Mouse (Mus musculus): Measurements from ENCODE around the gene Ric8a.

Gene Ric8a

GRCm38 (mm10) chr7:140846676-140847075, 10.1 kb upstream of the Ric8a start:
- no peak for DNase-seq (ENCODE audit: low spot score)

- no peak for DNase-seq (ENCODE audit: low spot score)
Observed at GRCm38 (mm10) chr7:140847755-140848580, 8.8 kb upstream of the Ric8a start, which contains the start of gene Odf3. Gene Odf3 (plus strand): TSS chr7:140847805.

- DNase-seq (ENCODE audit: low spot score), result no peak
Observed at GRCm38 (mm10) chr7:140848591-140848990, 8.2 kb upstream of the Ric8a start.

GRCm38 (mm10) chr7:140851916-140852315, 4.8 kb upstream of the Ric8a start:
- DNase-seq (ENCODE audit: low spot score), result no peak

- no peak for DNase-seq (ENCODE audit: low spot score)
Observed at GRCm38 (mm10) chr7:140853386-140853785, 3.4 kb upstream of the Ric8a start.

- no peak for DNase-seq (ENCODE audit: low spot score)
Observed at GRCm38 (mm10) chr7:140854483-140854882, 2.3 kb upstream of the Ric8a start.

GRCm38 (mm10) chr7:140855181-140855580, 1.6 kb upstream of the Ric8a start:
- no peak for DNase-seq (ENCODE audit: low spot score)

GRCm38 (mm10) chr7:140855860-140856784, 635 bp upstream of the Ric8a start, which contains the start of gene Gm45785:
Gene Gm45785 (minus strand): TSS chr7:140856331.
- peak; percentile 68 for DNase-seq (ENCODE audit: low spot score)

- no peak for DNase-seq (ENCODE audit: low spot score)
Observed at GRCm38 (mm10) chr7:140857550-140858505, 1.1 kb downstream of the Ric8a start, which contains the start of gene Bet1l. Gene Bet1l (minus strand): TSS chr7:140857577.

GRCm38 (mm10) chr7:140858746-140859145, 2.0 kb downstream of the Ric8a start:
- DNase-seq (ENCODE audit: low spot score), result no peak

GRCm38 (mm10) chr7:140859997-140860396, 3.2 kb downstream of the Ric8a start:
- DNase-seq (ENCODE audit: low spot score), result no peak

- DNase-seq (ENCODE audit: low spot score), result no peak
Observed at GRCm38 (mm10) chr7:140860728-140861127, 4.0 kb downstream of the Ric8a start.

GRCm38 (mm10) chr7:140864761-140865160, 8.0 kb downstream of the Ric8a start:
- no peak for DNase-seq (ENCODE audit: low spot score)

- DNase-seq (ENCODE audit: low spot score), result no peak
Observed at GRCm38 (mm10) chr7:140874224-140874623, 17.5 kb downstream of the Ric8a start.

GRCm38 (mm10) chr7:140877364-140877763, 20.6 kb downstream of the Ric8a start:
- no peak for DNase-seq (ENCODE audit: low spot score)

- no peak for DNase-seq (ENCODE audit: low spot score)
Observed at GRCm38 (mm10) chr7:140879355-140879754, 22.6 kb downstream of the Ric8a start.

GRCm38 (mm10) chr7:140880419-140880818, 23.7 kb downstream of the Ric8a start:
- no peak for DNase-seq (ENCODE audit: low spot score)

GRCm38 (mm10) chr7:140880865-140881515, 24.2 kb downstream of the Ric8a start:
- DNase-seq (ENCODE audit: low spot score), result no peak

GRCm38 (mm10) chr7:140881696-140882468, 25.1 kb downstream of the Ric8a start, which contains the start of the genes Psmd13 and Sirt3:
Gene Psmd13 (plus strand): TSS chr7:140881968.
Gene Sirt3 (minus strand): TSS chr7:140882309.
- DNase-seq (ENCODE audit: low spot score), result peak; percentile 93

- DNase-seq (ENCODE audit: low spot score), result no peak
Observed at GRCm38 (mm10) chr7:140882469-140882803, 25.7 kb downstream of the Ric8a start.

Measured in urinary bladder, postnatal 25 days (tissue).